Mouse (Mus musculus) stomach, adult 2 months (tissue): Measurements from ENCODE around the gene Hif3a. TPM values are rescaled to one million over a fixed set of nuclear protein-coding genes. Genes with fewer than 3 reads are reported as not detected.

Experiments used
- polyA plus RNA-seq: library from polyadenylated mRNA; depleted of rRNA; stranded (reverse); fragments of >200 nt; gene quantifications from 2 replicates; pipeline ENCODE4 v1.2.3, GENCODE M21; 2012; rRNA removed

Hif3a gene
- polyA plus RNA-seq = 0.29 and 1.7 TPM in 2 replicates

DNA sequence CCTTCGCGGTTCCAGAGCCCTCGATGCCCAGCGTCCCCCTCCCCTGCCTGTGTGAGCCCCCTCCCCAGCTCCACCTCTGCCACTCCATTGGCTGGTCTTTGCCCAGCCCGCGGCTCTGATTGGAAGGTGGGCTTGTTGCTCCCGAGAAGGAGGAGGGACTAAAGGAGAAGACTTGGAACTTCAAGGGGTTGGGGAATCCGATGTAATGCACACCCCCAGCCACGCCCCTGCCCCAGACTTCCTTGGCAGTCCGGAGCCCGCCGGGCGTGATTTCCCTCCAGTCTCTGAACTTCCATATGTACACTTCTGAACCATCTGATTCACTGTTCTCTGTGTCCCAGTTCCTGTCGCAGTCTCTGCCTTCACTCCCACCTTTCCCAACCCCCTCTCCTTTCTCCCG is at the start of gene Hif3a:
Gene Hif3a, minus strand, starts transcription at position 39 of the 400 bp plus-strand sequence.

GRCm38 (mm10) chr7:17073904-17074615 is 11.8 kb upstream of the Hif3a start, which contains the start of gene Psg16:
Gene Psg16, plus strand, starts transcription at chr7:17074040.

GRCm38 (mm10) chr7:17027588-17028343 is 34.5 kb downstream of the Hif3a start, which contains the start of gene Ppp5c:
Gene Ppp5c, minus strand, starts transcription at chr7:17027924.

DNA sequence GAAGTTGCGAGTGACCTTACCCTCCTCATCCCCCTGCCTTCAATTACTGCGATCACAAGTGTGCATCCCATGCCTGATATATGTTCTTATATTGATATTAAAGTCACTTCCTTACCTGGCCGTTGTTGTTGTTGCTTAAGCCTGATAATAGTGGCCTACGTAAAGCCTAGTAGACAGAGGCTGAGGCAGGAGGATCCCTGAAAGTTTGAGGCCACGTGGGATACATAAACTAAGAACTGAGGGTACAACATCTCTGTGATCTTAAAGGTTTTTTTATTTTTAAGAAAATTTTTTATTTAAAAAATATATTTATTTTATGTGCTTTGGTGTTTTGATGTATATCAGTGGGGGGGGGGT is 69.8 kb downstream of the Hif3a start, which contains the start of gene Ccdc8:
Gene Ccdc8, plus strand, starts transcription at position 258 of the 357 bp plus-strand sequence.

DNA sequence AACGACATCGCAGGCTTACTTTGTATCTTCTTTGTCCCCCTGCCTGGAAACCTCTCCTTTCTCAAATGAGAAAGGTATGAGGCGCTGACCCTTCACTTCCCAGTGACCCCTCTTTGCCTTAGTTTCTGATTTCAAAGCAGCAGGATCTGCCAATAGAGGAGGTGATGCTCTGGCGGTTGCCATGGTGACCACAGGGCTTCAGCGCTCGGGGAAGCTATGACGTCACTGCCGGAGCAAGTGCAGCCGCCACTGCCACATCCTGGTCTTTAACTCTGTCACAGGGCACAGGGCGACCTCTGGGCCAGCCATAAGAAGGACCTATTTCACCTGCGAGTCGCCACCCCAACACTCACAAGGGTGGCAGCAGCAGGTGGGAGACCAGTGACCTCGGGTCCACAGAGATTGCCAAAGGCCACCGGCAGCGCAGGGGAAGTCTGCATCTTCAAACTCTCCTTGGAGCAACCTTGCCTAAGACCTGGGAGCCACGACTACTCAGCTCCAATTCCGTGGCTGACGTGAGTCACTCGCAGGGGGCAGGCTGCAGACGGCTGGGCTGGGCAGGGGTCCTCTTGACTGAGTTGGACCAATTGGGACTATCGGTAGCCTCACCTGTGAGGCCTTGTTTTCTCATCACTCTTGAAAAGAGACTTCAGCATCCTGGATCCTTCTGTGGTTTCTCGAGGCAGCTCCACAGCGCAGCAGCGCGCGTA is 79.2 kb downstream of the Hif3a start, which contains the start of gene Gm42372:
Gene Gm42372, plus strand, starts transcription at position 228 of the 710 bp plus-strand sequence.

Other genes starting within 250 kb of the Hif3a start
- gene Strn4, start 246.5 kb downstream of the Hif3a start, polyA plus RNA-seq = 67.8 and 69.3 TPM in 2 replicates
- gene Fkrp, start 245.7 kb downstream of the Hif3a start, polyA plus RNA-seq = 11.9 and 19.0 TPM in 2 replicates
- gene Prkd2, start 219.5 kb downstream of the Hif3a start, polyA plus RNA-seq = 13.5 and 16.1 TPM in 2 replicates
- gene Dact3, start 187.1 kb downstream of the Hif3a start, polyA plus RNA-seq = 30.7 and 76.5 TPM in 2 replicates
- 5.1 and 6.2 TPM in 2 replicates for gene Gng8, start 170.6 kb downstream of the Hif3a start, polyA plus RNA-seq
- 1.8 and 3.1 TPM in 2 replicates for gene Ptgir, start 155.9 kb downstream of the Hif3a start, polyA plus RNA-seq
- gene Calm3, start 138.3 kb downstream of the Hif3a start, polyA plus RNA-seq = 145 and 149 TPM in 2 replicates
- gene Pnmal2, start 117.7 kb downstream of the Hif3a start, polyA plus RNA-seq = 1.8 and 3.2 TPM in 2 replicates
- 0.04 and 0.08 TPM in 2 replicates for gene Pnmal1, start 102.7 kb downstream of the Hif3a start, polyA plus RNA-seq
- gene Gm42372, start 79.3 kb downstream of the Hif3a start, polyA plus RNA-seq = 0.01 TPM in 1 of 2 replicates, not detected in the other
- 0.70 TPM in 2 replicates for gene Ccdc8, start 69.7 kb downstream of the Hif3a start, polyA plus RNA-seq
- gene Ppp5c, start 34.5 kb downstream of the Hif3a start, polyA plus RNA-seq = 124 and 163 TPM in 2 replicates
- gene Psg16, start 11.6 kb upstream of the Hif3a start, polyA plus RNA-seq = not detected in 2 replicates
- not detected in 2 replicates for gene Ceacam3, start 87.9 kb upstream of the Hif3a start, polyA plus RNA-seq
- not detected in 2 replicates for gene Psg29, start 141.1 kb upstream of the Hif3a start, polyA plus RNA-seq